Mouse (Mus musculus): ENCODE data around the gene Slc4a1. TPM values are rescaled to one million over a fixed set of nuclear protein-coding genes. Genes with fewer than 3 reads are reported as not detected.

Slc4a1 gene
- total and polyA plus RNA-seq, 2 experiments from 2014 or later, result 0.24 to 0.68 TPM

- 34% methylated on average over 15 of the region's 15 CpGs for WGBS
Observed at GRCm38 (mm10) chr11:102408888-102409794, 43.1 kb upstream of the Slc4a1 start.

DNA sequence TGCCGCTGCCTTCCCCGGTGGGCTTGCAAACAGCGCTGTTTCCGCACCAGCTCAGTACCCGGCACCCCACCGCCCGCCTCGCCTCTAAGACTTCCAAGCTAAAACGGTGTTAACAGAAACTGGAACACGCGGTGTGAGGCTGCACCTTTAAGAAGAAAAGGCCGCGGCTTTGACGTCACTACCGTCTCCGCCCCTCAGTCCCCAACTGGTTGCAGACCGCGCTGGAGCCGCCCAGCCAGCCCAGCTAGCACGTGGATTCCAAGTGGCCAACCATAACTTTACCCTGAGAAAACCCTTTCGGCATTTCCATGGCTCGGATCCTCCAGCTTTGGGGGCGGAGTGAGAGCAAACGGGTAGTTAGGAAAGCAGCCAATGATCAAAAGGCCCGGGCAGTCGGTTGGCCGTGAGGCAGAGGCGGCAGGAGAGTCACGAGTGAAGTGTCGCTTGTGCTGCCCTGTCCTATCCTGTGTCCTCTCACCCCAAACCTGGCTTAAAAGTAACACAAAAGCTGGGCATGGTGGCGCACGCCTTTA, 42.4 kb upstream of the Slc4a1 start:
- Histone ChIP-seq H3K27ac (ENCODE audit: low read depth, low read length) (peak overlapping the region; percentile 62; the same call in 1 of the 2 replicates), H3K36me3 (ENCODE audit: insufficient read depth) (peaks cover 7% of the 10 kb centered on the region; the same call in 1 of the 2 replicates), H3K9me3 (ENCODE audit: low read length) (no peaks in the 10 kb centered on the region), H3K4me1 (ENCODE audit: insufficient read depth) (peaks cover 10% of the 10 kb centered on the region; the same call in 1 of the 2 replicates), H3K27me3 (ENCODE audit: insufficient read depth, low read length) (no peaks in the 10 kb centered on the region), H3K9ac (no peak overlapping the region), H3K4me2 (ENCODE audit: low read depth) (peak overlapping the region; percentile 97), H3K4me3 (ENCODE audit: low read depth, low read length) (peak overlapping the region; percentile 66)
- 1% methylated on average over 32 of the region's 32 CpGs for WGBS
- TF ChIP-seq CTCF (IDR thresholded peaks at IDR 0.05; ENCODE audit: low read depth), result no peak; the same call in 1 of the 2 replicates
- DNase-seq (peak; percentile 98), ATAC-seq (peak; percentile 96)

More at GRCm38 (mm10) chr11:102408888-102409794, 43.1 kb upstream of the Slc4a1 start:
- H3K4me1 ChIP-seq (ENCODE audit: insufficient read depth), result peaks cover 10% of the 10 kb centered on the region; the same call in 1 of the 2 replicates
- no peak for ATAC-seq
- peak overlapping the region; percentile 66 for H3K4me3 ChIP-seq (ENCODE audit: low read depth, low read length)
- 0 out of 2 replicates have a peak overlapping the region, but pooled peaks have one; percentile 21 for H3K27ac ChIP-seq (ENCODE audit: low read depth, low read length)
- peak overlapping the region; percentile 97 for H3K4me2 ChIP-seq (ENCODE audit: low read depth)
- H3K36me3 ChIP-seq (ENCODE audit: insufficient read depth), result no peaks in the 10 kb centered on the region; the same call in 1 of the 2 replicates
- no peaks in the 10 kb centered on the region for H3K9me3 ChIP-seq (ENCODE audit: low read length)
- TF ChIP-seq CTCF (IDR thresholded peaks at IDR 0.05; ENCODE audit: low read depth), result no peak
- DNase-seq, result no peak
- no peak overlapping the region for H3K9ac ChIP-seq
- H3K27me3 ChIP-seq (ENCODE audit: insufficient read depth, low read length), result no peaks in the 10 kb centered on the region

GRCm38 (mm10) chr11:102407834-102408215, 41.8 kb upstream of the Slc4a1 start, which contains the start of gene Slc25a39:
TSS of gene Slc25a39 (minus strand) at chr11:102407946.
- Histone ChIP-seq H3K36me3 (ENCODE audit: insufficient read depth) (peaks cover 12% of the 10 kb centered on the region), H3K9me3 (ENCODE audit: low read length) (no peaks in the 10 kb centered on the region), H3K9ac (peak within 1 kb of the TSS; percentile 76), H3K4me1 (ENCODE audit: insufficient read depth) (peaks cover 10% of the 10 kb centered on the region; the same call in 1 of the 2 replicates), H3K4me3 (ENCODE audit: low read depth, low read length) (peak within 1 kb of the TSS; percentile 66), H3K27ac (ENCODE audit: low read depth, low read length) (peak within 1 kb of the TSS; percentile 77), H3K27me3 (ENCODE audit: insufficient read depth, low read length) (no peaks in the 10 kb centered on the region), H3K4me2 (ENCODE audit: low read depth) (peak within 1 kb of the TSS; percentile 97)
- no peak for DNase-seq
- 1% methylated on average over 19 of the region's 19 CpGs for WGBS
- TF ChIP-seq CTCF (IDR thresholded peaks at IDR 0.05; ENCODE audit: low read depth), result no peak
- no peak for ATAC-seq

GRCm38 (mm10) chr11:102406900-102407833, 41.2 kb upstream of the Slc4a1 start:
- peak; percentile 57 for ATAC-seq
- peaks cover 18% of the 10 kb centered on the region for H3K36me3 ChIP-seq (ENCODE audit: insufficient read depth)
- H3K4me3 ChIP-seq (ENCODE audit: low read depth, low read length), result peak overlapping the region; percentile 66
- H3K27ac ChIP-seq (ENCODE audit: low read depth, low read length), result peak overlapping the region; percentile 77
- WGBS, result 6% methylated on average over 74 of the region's 85 CpGs
- no peaks in the 10 kb centered on the region for H3K9me3 ChIP-seq (ENCODE audit: low read length)
- H3K4me1 ChIP-seq (ENCODE audit: insufficient read depth), result peaks cover 10% of the 10 kb centered on the region; the same call in 1 of the 2 replicates
- H3K9ac ChIP-seq, result peak overlapping the region; percentile 76
- H3K4me2 ChIP-seq (ENCODE audit: low read depth), result peak overlapping the region; percentile 97
- H3K27me3 ChIP-seq (ENCODE audit: insufficient read depth, low read length), result no peaks in the 10 kb centered on the region
- peak; percentile 89 for DNase-seq
- TF ChIP-seq CTCF (IDR thresholded peaks at IDR 0.05; ENCODE audit: low read depth), result no peak

GRCm38 (mm10) chr11:102406401-102406800, 40.4 kb upstream of the Slc4a1 start:
- ATAC-seq (no peak), DNase-seq (no peak)
- Histone ChIP-seq H3K9ac (peak overlapping the region; percentile 76), H3K36me3 (ENCODE audit: insufficient read depth) (peaks cover 26% of the 10 kb centered on the region), H3K9me3 (ENCODE audit: low read length) (no peaks in the 10 kb centered on the region), H3K4me3 (ENCODE audit: low read depth, low read length) (peak overlapping the region; percentile 66), H3K4me2 (ENCODE audit: low read depth) (peak overlapping the region; percentile 97), H3K27me3 (ENCODE audit: insufficient read depth, low read length) (no peaks in the 10 kb centered on the region), H3K27ac (ENCODE audit: low read depth, low read length) (no peak overlapping the region), H3K4me1 (ENCODE audit: insufficient read depth) (peaks cover 10% of the 10 kb centered on the region; the same call in 1 of the 2 replicates)
- no peak for TF ChIP-seq CTCF (IDR thresholded peaks at IDR 0.05; ENCODE audit: low read depth)
- 12% methylated on average over 3 of the region's 3 CpGs for WGBS

Measured in forebrain, postnatal 0 days (tissue).